Mouse (Mus musculus): ENCODE measurements around the gene Atg14. TPM values are rescaled to one million over a fixed set of nuclear protein-coding genes. Genes with fewer than 3 reads are reported as not detected.

Gene Atg14
- polyA plus RNA-seq, 1 experiment from 2014 or later = 12.4 TPM

GRCm38 (mm10) chr14:47518619-47519018 lies 51.8 kb downstream of the Atg14 start:
- 85% methylated on average over 6 of the region's 6 CpGs for WGBS
- no peak overlapping the region for H3K9ac ChIP-seq
- H3K4me1 ChIP-seq (replicated peaks) = peaks cover 3% of the 10 kb centered on the region; the same call in 1 of the 2 replicates
- no peak overlapping the region for H3K27ac ChIP-seq
- no peaks in the 10 kb centered on the region for H3K36me3 ChIP-seq
- no peaks in the 10 kb centered on the region for H3K27me3 ChIP-seq (replicated peaks)
- ATAC-seq = no peak
- no peak overlapping the region for H3K4me2 ChIP-seq (replicated peaks)
- H3K9me3 ChIP-seq = no peaks in the 10 kb centered on the region
- H3K4me3 ChIP-seq (replicated peaks) = no peak overlapping the region

- Histone ChIP-seq H3K9me3 (no peaks in the 10 kb centered on the region), H3K4me2 (replicated peaks) (no peak overlapping the region), H3K27me3 (replicated peaks) (no peaks in the 10 kb centered on the region), H3K4me1 (replicated peaks) (peaks cover 3% of the 10 kb centered on the region; the same call in 1 of the 2 replicates), H3K36me3 (no peaks in the 10 kb centered on the region), H3K27ac (no peak overlapping the region), H3K4me3 (replicated peaks) (no peak overlapping the region), H3K9ac (no peak overlapping the region)
- no peak for ATAC-seq
- 65% methylated on average over 6 of the region's 6 CpGs for WGBS
Observed at GRCm38 (mm10) chr14:47516755-47517154, 53.7 kb downstream of the Atg14 start.

GRCm38 (mm10) chr14:47515636-47516035 lies 54.8 kb downstream of the Atg14 start:
- Histone ChIP-seq H3K9ac (no peak overlapping the region), H3K4me2 (replicated peaks) (no peak overlapping the region), H3K36me3 (no peaks in the 10 kb centered on the region), H3K27ac (peak overlapping the region; percentile 66; the same call in 1 of the 2 replicates), H3K9me3 (no peaks in the 10 kb centered on the region), H3K4me1 (replicated peaks) (peaks cover 3% of the 10 kb centered on the region; the same call in 1 of the 2 replicates), H3K27me3 (replicated peaks) (no peaks in the 10 kb centered on the region), H3K4me3 (replicated peaks) (no peak overlapping the region)
- 87% methylated on average over 8 of the region's 8 CpGs for WGBS
- peak; percentile 41; the same call in 1 of the 2 replicates for ATAC-seq

GRCm38 (mm10) chr14:47514816-47515453 lies 55.5 kb downstream of the Atg14 start:
- no peak overlapping the region for H3K9ac ChIP-seq

DNA sequence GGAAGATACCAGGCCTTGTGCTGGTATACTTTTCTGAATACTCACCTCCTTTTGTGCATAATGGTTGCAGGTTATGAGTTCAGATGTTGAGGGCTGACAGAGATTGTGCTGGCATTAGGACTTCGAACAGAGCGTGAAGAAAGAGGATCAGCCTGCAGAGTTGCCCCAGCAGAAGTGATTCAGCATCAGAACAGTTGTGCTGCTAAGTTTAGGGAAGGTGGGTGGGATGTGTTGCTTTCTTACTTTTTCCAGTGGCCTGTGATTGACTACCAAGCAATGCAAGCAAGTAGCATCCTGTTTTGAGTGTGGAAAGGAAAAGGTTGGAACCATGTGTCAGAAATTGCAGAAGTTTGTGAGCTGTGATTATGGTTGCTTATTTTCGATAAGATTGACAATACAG lies 56.8 kb downstream of the Atg14 start:
- H3K27ac ChIP-seq = no peak overlapping the region
- no peaks in the 10 kb centered on the region for H3K9me3 ChIP-seq
- H3K36me3 ChIP-seq = no peaks in the 10 kb centered on the region
- 91% methylated on average over 3 of the region's 3 CpGs for WGBS
- ATAC-seq = no peak
- no peak overlapping the region for H3K4me2 ChIP-seq (replicated peaks)
- H3K9ac ChIP-seq = no peak overlapping the region
- H3K4me3 ChIP-seq (replicated peaks) = no peak overlapping the region
- no peaks in the 10 kb centered on the region for H3K27me3 ChIP-seq (replicated peaks)
- H3K4me1 ChIP-seq (replicated peaks) = peaks cover 3% of the 10 kb centered on the region; the same call in 1 of the 2 replicates

More at GRCm38 (mm10) chr14:47514816-47515453, 55.5 kb downstream of the Atg14 start:
- Histone ChIP-seq H3K4me1 (replicated peaks) (peaks cover 3% of the 10 kb centered on the region; the same call in 1 of the 2 replicates), H3K4me3 (replicated peaks) (no peak overlapping the region), H3K9me3 (no peaks in the 10 kb centered on the region), H3K36me3 (no peaks in the 10 kb centered on the region), H3K27ac (peak overlapping the region; percentile 66), H3K4me2 (replicated peaks) (peak overlapping the region; percentile 20; the same call in 1 of the 2 replicates), H3K27me3 (replicated peaks) (no peaks in the 10 kb centered on the region)
- ATAC-seq = peak; percentile 95
- WGBS = 33% methylated on average over 7 of the region's 7 CpGs

DNA sequence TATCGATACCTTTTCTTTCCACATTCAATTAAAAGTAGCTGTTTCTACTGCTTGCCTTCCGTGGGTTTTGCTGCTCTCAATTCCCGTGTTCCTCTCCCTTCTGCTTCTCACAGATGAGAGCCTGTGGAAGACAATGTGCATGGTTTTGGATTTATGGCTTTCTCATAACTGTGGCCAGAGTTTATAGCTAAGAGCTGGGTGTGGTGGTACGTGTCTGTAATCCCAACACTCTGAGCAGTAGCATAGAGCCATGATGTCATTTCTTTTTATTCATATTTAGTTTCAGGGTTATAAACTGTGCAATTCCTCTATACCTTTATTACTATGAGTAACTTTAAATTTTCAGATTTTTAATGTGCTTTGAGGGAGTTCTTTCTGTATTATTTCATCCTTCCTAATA lies 60.2 kb downstream of the Atg14 start:
- WGBS = 61% methylated on average over 4 of the region's 4 CpGs

DNA sequence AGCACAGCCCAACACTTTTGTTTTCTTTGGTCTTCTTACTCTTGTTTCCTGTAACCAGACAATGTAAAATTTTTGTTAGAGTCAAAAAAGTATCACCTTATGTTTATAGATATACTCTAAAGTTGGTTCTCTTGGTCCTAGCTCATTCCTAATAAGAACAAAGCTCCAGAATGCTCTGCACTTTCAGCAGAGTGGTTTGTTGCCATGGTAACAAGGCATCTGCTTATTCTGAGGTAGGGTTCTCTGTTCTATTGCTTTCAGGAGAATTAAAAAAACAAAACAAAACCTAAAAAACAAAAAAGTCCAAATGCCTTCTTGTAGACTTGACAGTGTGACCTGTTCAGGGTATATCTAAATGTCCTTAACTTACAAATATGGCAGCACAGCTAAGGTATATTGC lies 62.4 kb downstream of the Atg14 start:
- H3K9me3 ChIP-seq = no peaks in the 10 kb centered on the region
- no peak overlapping the region for H3K4me3 ChIP-seq (replicated peaks)
- ATAC-seq = no peak
- no peak overlapping the region for H3K9ac ChIP-seq
- H3K4me1 ChIP-seq (replicated peaks) = no peaks in the 10 kb centered on the region
- no peaks in the 10 kb centered on the region for H3K27me3 ChIP-seq (replicated peaks)
- H3K27ac ChIP-seq = no peak overlapping the region
- H3K36me3 ChIP-seq = no peaks in the 10 kb centered on the region
- no peak overlapping the region for H3K4me2 ChIP-seq (replicated peaks)

More for the DNA sequence above, 60.2 kb downstream of the Atg14 start:
- Histone ChIP-seq H3K27ac (no peak overlapping the region), H3K4me3 (replicated peaks) (no peak overlapping the region), H3K27me3 (replicated peaks) (no peaks in the 10 kb centered on the region), H3K36me3 (no peaks in the 10 kb centered on the region), H3K9me3 (no peaks in the 10 kb centered on the region), H3K4me1 (replicated peaks) (peaks cover 2% of the 10 kb centered on the region; the same call in 1 of the 2 replicates), H3K4me2 (replicated peaks) (no peak overlapping the region), H3K9ac (no peak overlapping the region)
- peak; percentile 54; the same call in 1 of the 2 replicates for ATAC-seq

- H3K27ac ChIP-seq = no peak overlapping the region
- 93% methylated on average over 5 of the region's 5 CpGs for WGBS
- no peak for ATAC-seq
Observed at GRCm38 (mm10) chr14:47506676-47507075, 63.8 kb downstream of the Atg14 start.

DNA sequence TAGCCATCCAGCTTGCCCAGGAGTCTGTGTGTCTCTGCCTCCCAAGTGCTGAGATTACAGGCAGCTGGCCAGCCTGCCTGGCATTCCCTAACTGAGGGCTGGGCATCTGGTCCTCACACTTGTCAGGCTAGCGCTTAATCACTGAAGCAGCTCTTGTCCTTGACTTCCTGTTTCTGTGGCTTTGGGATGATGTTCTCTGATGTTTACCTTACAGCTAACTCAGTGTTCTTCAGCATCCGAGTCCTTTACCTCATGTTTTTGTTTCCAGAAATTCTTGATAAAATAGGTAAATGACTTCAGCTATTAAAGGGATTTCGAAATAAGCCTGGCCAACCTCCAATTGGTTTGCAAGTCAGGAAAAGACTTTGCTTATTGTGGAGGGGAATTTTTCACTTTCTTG lies 66.4 kb downstream of the Atg14 start:
- H3K27ac ChIP-seq = no peak overlapping the region
- H3K4me2 ChIP-seq (replicated peaks) = no peak overlapping the region
- no peaks in the 10 kb centered on the region for H3K27me3 ChIP-seq (replicated peaks)
- WGBS = 83% methylated on average over 3 of the region's 3 CpGs
- no peak overlapping the region for H3K9ac ChIP-seq
- no peaks in the 10 kb centered on the region for H3K4me1 ChIP-seq (replicated peaks)
- no peaks in the 10 kb centered on the region for H3K36me3 ChIP-seq
- no peak overlapping the region for H3K4me3 ChIP-seq (replicated peaks)
- no peaks in the 10 kb centered on the region for H3K9me3 ChIP-seq
- no peak for ATAC-seq

More at GRCm38 (mm10) chr14:47506676-47507075, 63.8 kb downstream of the Atg14 start:
- H3K4me1 ChIP-seq (replicated peaks) = no peaks in the 10 kb centered on the region
- H3K27me3 ChIP-seq (replicated peaks) = no peaks in the 10 kb centered on the region
- H3K36me3 ChIP-seq = no peaks in the 10 kb centered on the region
- H3K9ac ChIP-seq = no peak overlapping the region
- no peaks in the 10 kb centered on the region for H3K9me3 ChIP-seq
- H3K4me3 ChIP-seq (replicated peaks) = no peak overlapping the region
- no peak overlapping the region for H3K4me2 ChIP-seq (replicated peaks)

DNA sequence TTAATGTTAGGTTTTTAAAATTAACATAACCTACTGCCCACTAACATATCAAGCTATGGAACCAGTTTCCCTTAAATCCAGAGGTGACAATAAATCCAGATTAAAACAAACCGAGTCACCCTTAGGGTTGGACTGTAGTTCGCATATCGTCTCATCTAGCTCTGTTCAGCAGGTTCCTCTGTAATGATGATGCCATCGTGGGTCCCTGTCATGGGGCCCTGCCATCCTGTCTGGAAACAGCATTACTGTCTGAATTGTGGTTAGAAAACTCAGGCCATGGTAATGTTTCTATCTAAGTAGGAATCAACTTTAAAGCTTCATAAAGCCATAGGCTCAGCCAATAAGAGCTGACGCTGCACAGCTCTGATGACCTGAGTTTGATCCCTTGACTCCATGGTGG lies 71.8 kb downstream of the Atg14 start:
- Histone ChIP-seq H3K36me3 (no peaks in the 10 kb centered on the region), H3K4me2 (replicated peaks) (no peak overlapping the region), H3K4me1 (replicated peaks) (no peaks in the 10 kb centered on the region), H3K27ac (no peak overlapping the region), H3K27me3 (replicated peaks) (no peaks in the 10 kb centered on the region), H3K4me3 (replicated peaks) (no peak overlapping the region), H3K9ac (no peak overlapping the region), H3K9me3 (no peaks in the 10 kb centered on the region)
- ATAC-seq = no peak
- 77% methylated on average over 5 of the region's 5 CpGs for WGBS

- WGBS = 83% methylated on average over 3 of the region's 3 CpGs
- no peak overlapping the region for H3K27ac ChIP-seq
- H3K4me3 ChIP-seq (replicated peaks) = no peak overlapping the region
- H3K4me1 ChIP-seq (replicated peaks) = no peaks in the 10 kb centered on the region
- no peaks in the 10 kb centered on the region for H3K9me3 ChIP-seq
- no peaks in the 10 kb centered on the region for H3K27me3 ChIP-seq (replicated peaks)
- ATAC-seq = no peak
- no peak overlapping the region for H3K9ac ChIP-seq
- H3K36me3 ChIP-seq = no peaks in the 10 kb centered on the region
- H3K4me2 ChIP-seq (replicated peaks) = no peak overlapping the region
Observed at GRCm38 (mm10) chr14:47497166-47497565, 73.3 kb downstream of the Atg14 start.

GRCm38 (mm10) chr14:47495951-47496350 lies 74.5 kb downstream of the Atg14 start:
- WGBS = 89% methylated on average over 3 of the region's 3 CpGs
- Histone ChIP-seq H3K4me3 (replicated peaks) (no peak overlapping the region), H3K27ac (no peak overlapping the region), H3K4me2 (replicated peaks) (no peak overlapping the region), H3K36me3 (no peaks in the 10 kb centered on the region), H3K27me3 (replicated peaks) (no peaks in the 10 kb centered on the region), H3K4me1 (replicated peaks) (no peaks in the 10 kb centered on the region), H3K9ac (no peak overlapping the region), H3K9me3 (no peaks in the 10 kb centered on the region)
- peak; percentile 60; the same call in 1 of the 2 replicates for ATAC-seq

Measured in intestine, embryonic 15.5 days (tissue).